Mouse (Mus musculus) skeletal muscle tissue, adult 2 months (tissue): Measurements from ENCODE around the gene Ugt3a1.
"Not testable (repeated sequence)": the region's sequence is repeated elsewhere in the genome, so short reads cannot be mapped to it uniquely, and the experiment has no call there.

Source experiments
- DNase-seq: peaks from one replicate; pipeline ENCODE4 v3.0.0-alpha.2; 2012; ENCODE audit warnings: low read depth, low spot score

Ugt3a1 gene

DNA sequence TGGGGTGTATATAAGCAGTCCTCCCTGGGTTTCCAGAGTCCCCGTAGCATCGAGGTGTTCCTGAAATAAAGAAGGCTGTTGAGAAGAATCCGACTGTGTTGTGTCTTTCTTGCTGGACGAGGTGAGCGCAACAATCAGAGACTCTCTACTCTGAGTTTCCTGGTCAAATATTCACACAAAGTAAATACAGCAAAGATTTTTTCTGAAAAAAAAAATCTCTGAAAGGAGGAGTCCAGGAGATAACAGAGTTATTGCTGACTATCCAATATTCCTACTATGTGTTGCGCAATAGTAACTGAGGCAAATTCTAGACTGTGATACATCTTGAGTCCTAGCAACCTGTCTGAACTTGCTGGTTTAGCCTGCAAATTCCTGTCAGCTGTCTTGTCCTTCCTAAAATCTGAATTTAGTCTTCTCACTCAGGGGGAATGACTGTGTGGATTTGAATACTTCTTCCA, at the start of gene Ugt3a1:
Ugt3a1 (plus strand) TSS at position 51 of the 458 bp plus-strand sequence.
- no peak for DNase-seq

GRCm38 (mm10) chr15:9230917-9231316, 45.8 kb upstream of the Ugt3a1 start:
- DNase-seq: not testable (repeated sequence)

DNA sequence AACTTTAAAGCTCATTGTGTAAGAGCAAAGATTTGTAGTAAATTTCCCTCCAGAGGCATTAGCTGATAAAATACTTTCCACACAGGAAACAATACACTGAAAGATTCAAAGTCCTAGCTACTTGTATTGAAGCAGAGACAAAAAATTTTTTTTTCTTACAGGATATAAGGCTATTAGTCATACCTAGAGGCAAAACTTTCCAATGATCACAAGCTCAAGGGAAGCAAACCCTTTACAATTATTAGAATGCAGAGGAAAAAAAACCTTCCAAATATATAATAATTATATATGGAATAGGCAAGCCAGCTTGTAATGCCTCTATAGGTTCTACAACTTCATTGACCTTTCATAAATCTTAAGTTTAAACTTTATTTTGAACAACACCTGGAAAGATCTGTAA, 30.3 kb upstream of the Ugt3a1 start:
- DNase-seq: no peak

DNA sequence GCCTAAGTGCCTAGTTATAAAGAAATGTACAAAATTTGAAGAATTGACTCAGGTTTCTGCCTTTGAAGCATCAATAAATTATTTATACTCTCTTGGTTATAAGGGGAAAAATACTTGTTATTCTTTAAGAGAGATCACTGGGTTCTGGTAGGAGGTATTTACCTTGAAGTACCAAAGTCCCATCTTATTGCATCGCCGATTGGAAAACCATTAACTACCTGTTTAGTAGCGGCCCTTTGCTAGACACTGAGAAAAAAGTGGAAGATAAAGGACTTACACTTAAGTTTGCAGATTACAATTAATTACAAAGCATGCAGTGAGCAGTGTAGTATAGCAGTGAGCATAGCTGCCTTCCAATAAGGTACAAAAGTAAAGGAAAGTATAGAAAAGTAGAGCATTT, 23.8 kb upstream of the Ugt3a1 start:
- DNase-seq: no peak

DNA sequence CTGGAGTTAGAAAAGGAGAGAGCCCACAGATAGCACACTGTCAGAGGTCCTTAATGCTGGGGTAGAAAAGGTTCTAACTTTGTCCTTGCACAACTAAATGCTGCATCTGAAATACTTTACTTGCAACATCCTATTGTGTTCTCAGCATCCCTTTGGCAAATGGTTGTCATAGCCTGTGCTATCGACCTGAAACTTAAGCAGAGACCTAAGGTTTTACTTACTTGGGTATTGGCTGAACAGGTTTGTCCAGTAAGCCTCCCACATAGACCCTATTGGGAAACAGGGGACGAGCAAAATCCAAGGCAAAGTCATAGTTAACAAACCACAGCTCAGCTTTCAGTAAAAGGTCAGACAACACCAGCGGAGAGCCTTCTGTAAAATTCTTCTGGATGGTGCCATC, 16.1 kb upstream of the Ugt3a1 start:
- no peak for DNase-seq

DNA sequence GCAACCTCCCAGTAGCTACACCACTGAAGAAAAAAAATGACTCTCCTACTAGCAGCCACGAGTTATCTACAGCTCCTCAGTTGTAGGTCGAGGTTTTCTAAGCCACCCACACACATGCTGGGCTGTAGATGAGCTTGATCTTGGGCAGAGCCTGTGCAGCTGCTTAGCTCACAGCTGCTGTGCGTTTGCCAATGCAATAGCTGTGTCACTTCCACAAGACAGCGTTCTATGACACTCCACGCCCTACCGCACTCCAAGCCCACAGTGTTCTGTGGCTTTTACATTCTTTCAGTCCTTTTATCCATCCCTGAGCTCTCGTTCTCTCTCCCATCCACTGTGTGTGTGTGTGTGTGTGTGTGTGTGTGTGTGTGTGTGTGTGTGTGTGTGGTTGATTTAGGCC, 4.8 kb upstream of the Ugt3a1 start:
- no peak for DNase-seq

DNA sequence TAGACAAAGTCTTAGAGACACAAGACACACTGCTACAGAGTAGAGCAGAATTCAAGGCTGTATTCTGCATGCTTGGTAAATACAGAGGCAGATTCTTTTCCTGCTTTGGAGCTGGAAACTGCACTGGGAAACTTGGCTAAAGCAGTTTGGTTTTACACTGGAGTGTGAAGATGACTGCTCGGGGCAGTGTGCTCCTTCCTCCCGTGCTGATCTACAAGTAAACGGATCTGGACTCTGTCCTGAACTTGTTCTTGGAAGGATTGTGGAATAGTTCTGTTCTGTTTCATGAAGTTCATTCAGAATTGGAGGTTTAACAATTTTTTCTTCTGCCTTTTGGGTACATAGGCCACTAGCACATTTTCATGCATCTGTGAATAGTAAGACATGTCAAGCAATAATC, 2.3 kb downstream of the Ugt3a1 start:
- DNase-seq: no peak

- no peak for DNase-seq
Observed at GRCm38 (mm10) chr15:9279596-9279995, 2.9 kb downstream of the Ugt3a1 start.

GRCm38 (mm10) chr15:9283165-9283564, 6.5 kb downstream of the Ugt3a1 start:
- no peak for DNase-seq

DNA sequence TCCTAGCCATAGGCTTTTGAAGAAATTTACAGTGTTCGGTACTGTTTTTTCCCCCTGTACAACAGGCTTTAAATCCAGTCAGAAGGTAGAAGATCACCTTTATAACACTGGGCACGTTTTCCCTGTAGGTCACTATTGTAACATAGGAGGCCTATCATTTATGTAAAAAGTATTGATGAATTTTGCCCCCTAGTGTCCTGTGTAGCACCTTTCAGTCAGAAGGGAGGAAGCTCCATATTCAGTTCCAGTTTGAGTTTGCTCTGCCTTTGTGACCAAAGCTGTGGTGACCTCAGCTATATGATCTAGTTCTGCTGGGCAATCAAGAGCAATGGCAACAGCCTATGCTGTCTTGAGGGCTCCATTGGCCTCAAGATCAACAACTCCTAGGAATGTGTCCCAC, 13.0 kb downstream of the Ugt3a1 start:
- no peak for DNase-seq

- DNase-seq: no peak
Observed at GRCm38 (mm10) chr15:9305978-9306692, 29.4 kb downstream of the Ugt3a1 start.

DNA sequence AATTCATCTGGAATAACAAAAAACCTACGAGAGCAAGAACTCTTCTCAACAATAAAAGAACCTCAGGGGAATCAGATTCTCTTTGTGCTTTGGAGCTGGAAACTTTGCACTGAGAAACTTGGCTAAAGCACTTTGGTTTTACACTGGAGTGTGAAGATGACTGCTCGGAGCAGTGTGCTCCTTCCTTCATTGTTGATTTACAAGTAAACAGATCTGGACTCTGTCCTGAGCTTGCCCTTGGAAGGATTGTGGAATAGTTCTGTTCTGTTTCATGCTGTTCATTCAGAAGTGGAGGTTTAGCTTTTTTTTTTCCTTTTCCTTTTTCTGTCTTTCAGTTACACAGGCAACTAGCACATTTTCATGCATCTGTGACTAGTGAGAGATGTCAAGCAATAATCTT, 57.9 kb downstream of the Ugt3a1 start:
- no peak for DNase-seq

DNA sequence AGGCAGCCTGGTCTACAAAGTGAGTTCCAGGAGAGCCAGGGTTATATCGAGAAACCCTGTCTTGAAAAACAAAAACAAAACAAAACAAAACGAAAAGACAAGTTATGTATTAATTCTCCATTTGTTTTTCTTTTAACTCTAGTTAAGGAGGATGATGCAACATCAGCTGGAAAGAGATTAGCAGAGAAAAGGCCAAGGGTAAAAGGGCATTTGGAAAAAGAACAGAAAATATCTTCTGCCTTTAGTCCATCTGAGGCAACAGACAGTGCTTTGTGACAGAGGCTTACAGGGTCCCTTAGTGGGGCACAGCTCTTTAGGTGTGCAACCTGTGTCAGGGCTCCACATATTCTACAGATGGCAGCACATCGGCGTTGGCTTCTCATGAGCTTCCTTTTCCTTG, 58.7 kb downstream of the Ugt3a1 start, which contains the start of gene Ugt3a2:
Ugt3a2 (plus strand) TSS at position 210 of the 400 bp plus-strand sequence.
- DNase-seq: no peak

DNA sequence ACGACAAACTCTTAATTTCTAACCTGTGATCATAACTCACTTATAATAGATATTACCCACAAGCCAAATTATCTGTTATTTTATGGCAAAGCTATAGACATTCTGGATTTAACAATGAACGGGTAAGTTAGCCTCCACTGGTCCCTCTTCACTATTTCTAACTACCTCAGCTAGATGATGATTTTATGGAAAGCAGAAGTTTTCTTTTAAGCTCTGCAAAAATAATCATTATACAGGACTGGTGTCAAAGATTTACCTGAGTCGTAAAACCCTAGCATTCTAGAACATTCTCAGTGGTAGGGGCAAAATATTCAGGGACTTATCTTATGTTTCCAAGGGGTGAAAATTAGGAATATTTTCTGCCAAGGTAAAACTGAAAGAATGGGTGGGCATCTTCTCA, 59.9 kb downstream of the Ugt3a1 start:
- no peak for DNase-seq

- no peak for DNase-seq
Observed at GRCm38 (mm10) chr15:9337021-9337420, 60.3 kb downstream of the Ugt3a1 start.

DNA sequence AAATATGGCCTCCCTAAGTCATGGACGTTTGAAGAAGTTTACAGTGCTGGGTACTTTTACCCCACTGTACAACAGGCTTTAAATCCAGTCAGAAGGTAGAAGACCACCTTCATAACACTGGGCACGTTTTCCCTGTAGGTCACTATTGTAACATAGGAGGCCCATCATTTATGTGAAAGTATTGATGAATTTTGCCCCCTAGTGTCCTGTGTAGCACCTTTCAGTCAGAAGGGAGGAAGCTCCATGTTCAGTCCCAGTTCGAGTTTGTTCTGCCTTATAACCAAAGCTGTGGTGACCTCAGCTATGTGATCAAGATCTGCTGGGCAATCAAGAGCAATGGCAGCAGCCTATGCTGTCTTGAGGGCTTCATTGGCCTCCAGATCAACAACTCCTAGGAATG, 72.1 kb downstream of the Ugt3a1 start:
- no peak for DNase-seq

DNA sequence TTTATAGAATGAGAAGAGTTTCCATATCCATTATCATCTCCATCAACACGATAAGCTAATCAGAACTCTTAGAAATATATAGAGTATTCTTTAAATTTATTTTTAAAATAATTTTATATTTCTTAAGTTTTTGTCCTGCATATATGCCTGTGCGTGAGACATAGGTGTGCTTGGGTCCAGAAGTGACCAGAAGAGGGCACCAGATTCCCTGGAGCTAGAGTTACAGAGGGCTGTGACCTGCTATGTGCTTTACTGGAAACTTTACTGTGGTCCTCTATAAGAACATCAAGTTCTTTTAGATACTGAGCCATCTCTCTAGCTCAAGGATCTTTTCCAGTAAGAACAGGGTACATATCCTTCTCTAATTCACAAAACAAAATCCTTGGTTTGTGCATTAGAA, 86.1 kb downstream of the Ugt3a1 start:
- no peak for DNase-seq
